11 mouse cellular contexts compared by ENCODE assay signal in genomic region chr1:58937606-58938099, GRCm38 (mm10).
"Had no signal": no experiment of that assay in that cellular context is flagged by ENCODE, and none has a peak within 500 bp of the region (broad histone marks: within the 10 kb centered on the region; RNA-seq: fewer than 3 reads in every experiment).

No protein-coding gene starts in this region.

- DNase-seq: kidney, adult 18-20 months; kidney, postnatal 25 days; layer of hippocampus, adult 9-11 months; liver, embryonic 13.5 days; lung, adult 2 months; lung, postnatal 14 days; lung, postnatal 4 days; right cerebral cortex, postnatal 25 days; spleen, adult 18-20 months; thymus, postnatal 25 days had no signal

- ATAC-seq: midbrain, embryonic 15.5 days had no signal
